Mouse (Mus musculus): Measurements from ENCODE around the gene Gfy. TPM values are rescaled to one million over a fixed set of nuclear protein-coding genes. Genes with fewer than 3 reads are reported as not detected.

Gene Gfy
- polyA plus RNA-seq, 1 experiment from 2014 or later, result not detected

GRCm38 (mm10) chr7:45141319-45141718, 38.0 kb downstream of the Gfy start:
- no peak for TF ChIP-seq EP300 (IDR thresholded peaks at IDR 0.05; ENCODE audit: low read depth)
- no peak for TF ChIP-seq CTCF (IDR thresholded peaks at IDR 0.05; ENCODE audit: low read depth)
- Histone ChIP-seq H3K4me3 (ENCODE audit: low read depth, low read length) (no peak overlapping the region), H3K9me3 (ENCODE audit: low read length) (no peaks in the 10 kb centered on the region), H3K4me2 (ENCODE audit: low read depth, low read length) (no peak overlapping the region), H3K36me3 (replicated peaks; ENCODE audit: insufficient read depth, low read length) (peaks cover 38% of the 10 kb centered on the region), H3K4me1 (ENCODE audit: insufficient read depth) (peaks cover 14% of the 10 kb centered on the region), H3K27ac (ENCODE audit: low read depth) (no peak overlapping the region), H3K9ac (replicated peaks) (no peak overlapping the region), H3K27me3 (ENCODE audit: insufficient read depth, low read length) (no peaks in the 10 kb centered on the region)
- ATAC-seq (no peak), DNase-seq (no peak)
- WGBS (ENCODE audit: insufficient replicate concordance), result 76% methylated on average over 3 of the region's 3 CpGs

GRCm38 (mm10) chr7:45139904-45140723, 39.3 kb downstream of the Gfy start:
- DNase-seq, result no peak
- no peak for TF ChIP-seq EP300 (IDR thresholded peaks at IDR 0.05; ENCODE audit: low read depth)
- no peak for TF ChIP-seq CTCF (IDR thresholded peaks at IDR 0.05; ENCODE audit: low read depth)
- no peak for ATAC-seq

GRCm38 (mm10) chr7:45138403-45138802, 41.0 kb downstream of the Gfy start:
- WGBS (ENCODE audit: insufficient replicate concordance), result 48% methylated on average over 1 of the region's 1 CpGs
- H3K4me2 ChIP-seq (ENCODE audit: low read depth, low read length), result no peak overlapping the region
- H3K36me3 ChIP-seq (replicated peaks; ENCODE audit: insufficient read depth, low read length), result peaks cover 11% of the 10 kb centered on the region; the same call in 1 of the 2 replicates
- no peak overlapping the region for H3K27ac ChIP-seq (ENCODE audit: low read depth)
- H3K27me3 ChIP-seq (ENCODE audit: insufficient read depth, low read length), result no peaks in the 10 kb centered on the region
- TF ChIP-seq EP300 (IDR thresholded peaks at IDR 0.05; ENCODE audit: low read depth) (no peak), CTCF (IDR thresholded peaks at IDR 0.05; ENCODE audit: low read depth) (no peak)
- H3K4me1 ChIP-seq (ENCODE audit: insufficient read depth), result peaks cover 23% of the 10 kb centered on the region
- H3K4me3 ChIP-seq (ENCODE audit: low read depth, low read length), result no peak overlapping the region
- H3K9ac ChIP-seq (replicated peaks), result no peak overlapping the region
- no peaks in the 10 kb centered on the region for H3K9me3 ChIP-seq (ENCODE audit: low read length)
- ATAC-seq (no peak), DNase-seq (no peak)

More at GRCm38 (mm10) chr7:45139904-45140723, 39.3 kb downstream of the Gfy start:
- Histone ChIP-seq H3K4me2 (ENCODE audit: low read depth, low read length) (no peak overlapping the region), H3K4me3 (ENCODE audit: low read depth, low read length) (no peak overlapping the region), H3K9me3 (ENCODE audit: low read length) (no peaks in the 10 kb centered on the region), H3K4me1 (ENCODE audit: insufficient read depth) (peaks cover 20% of the 10 kb centered on the region), H3K36me3 (replicated peaks; ENCODE audit: insufficient read depth, low read length) (peaks cover 27% of the 10 kb centered on the region), H3K27me3 (ENCODE audit: insufficient read depth, low read length) (no peaks in the 10 kb centered on the region), H3K9ac (replicated peaks) (no peak overlapping the region), H3K27ac (ENCODE audit: low read depth) (no peak overlapping the region)
- WGBS (ENCODE audit: insufficient replicate concordance), result 61% methylated on average over 8 of the region's 8 CpGs

GRCm38 (mm10) chr7:45137171-45138006, 42.0 kb downstream of the Gfy start:
- Histone ChIP-seq H3K4me1 (ENCODE audit: insufficient read depth) (peaks cover 23% of the 10 kb centered on the region), H3K4me2 (ENCODE audit: low read depth, low read length) (0 out of 2 replicates have a peak overlapping the region, but pooled peaks have one; percentile 30)

GRCm38 (mm10) chr7:45135993-45136567, 43.3 kb downstream of the Gfy start, which contains the start of the genes Gm45713 and Flt3l:
Gm45713 (minus strand) TSS chr7:45136231.
Flt3l (minus strand) TSS chr7:45136432.
- no peak for TF ChIP-seq EP300 (IDR thresholded peaks at IDR 0.05; ENCODE audit: low read depth)
- TF ChIP-seq CTCF (IDR thresholded peaks at IDR 0.05; ENCODE audit: low read depth), result peak; percentile 99
- Histone ChIP-seq H3K4me2 (ENCODE audit: low read depth, low read length) (peak within 1 kb of the TSS; percentile 94), H3K9me3 (ENCODE audit: low read length) (no peaks in the 10 kb centered on the region), H3K4me3 (ENCODE audit: low read depth, low read length) (peak within 1 kb of the TSS; percentile 73), H3K27me3 (ENCODE audit: insufficient read depth, low read length) (no peaks in the 10 kb centered on the region), H3K36me3 (replicated peaks; ENCODE audit: insufficient read depth, low read length) (no peaks in the 10 kb centered on the region), H3K9ac (replicated peaks) (peak within 1 kb of the TSS; percentile 76), H3K27ac (ENCODE audit: low read depth) (peak within 1 kb of the TSS; percentile 64), H3K4me1 (ENCODE audit: insufficient read depth) (peaks cover 23% of the 10 kb centered on the region)
- WGBS (ENCODE audit: insufficient replicate concordance), result 2% methylated on average over 29 of the region's 29 CpGs
- ATAC-seq, result peak; percentile 86
- peak; percentile 93 for DNase-seq

More at GRCm38 (mm10) chr7:45137171-45138006, 42.0 kb downstream of the Gfy start:
- Histone ChIP-seq H3K27me3 (ENCODE audit: insufficient read depth, low read length) (no peaks in the 10 kb centered on the region), H3K36me3 (replicated peaks; ENCODE audit: insufficient read depth, low read length) (peaks cover 9% of the 10 kb centered on the region; the same call in 1 of the 2 replicates), H3K9me3 (ENCODE audit: low read length) (no peaks in the 10 kb centered on the region), H3K4me3 (ENCODE audit: low read depth, low read length) (no peak overlapping the region), H3K9ac (replicated peaks) (no peak overlapping the region), H3K27ac (ENCODE audit: low read depth) (peak overlapping the region; percentile 45)
- WGBS (ENCODE audit: insufficient replicate concordance), result 30% methylated on average over 12 of the region's 12 CpGs
- peak; percentile 49 for ATAC-seq
- DNase-seq, result no peak
- TF ChIP-seq EP300 (IDR thresholded peaks at IDR 0.05; ENCODE audit: low read depth) (peak; percentile 64), CTCF (IDR thresholded peaks at IDR 0.05; ENCODE audit: low read depth) (no peak)
